Mouse (Mus musculus) G1E (cell line): ENCODE results near the gene Hrh1.

Source experiments
- CTCF ChIP-seq: IDR thresholded peaks from 2 replicates; pipeline ENCODE4 v1.5.1; 2012; ENCODE audit warnings: low read depth, low read length, inconsistent platforms, mixed read lengths
- GATA1 ChIP-seq: IDR thresholded peaks from 2 replicates; pipeline ENCODE4 v1.6.1; 2012; ENCODE audit warnings: borderline replicate concordance, low read length, inconsistent platforms, mixed read lengths
- GATA2 ChIP-seq: IDR thresholded peaks from 2 replicates; pipeline ENCODE4 v1.6.1; 2012; ENCODE audit warnings: low read depth, low read length, inconsistent platforms, borderline replicate concordance
- POLR2AphosphoS5 ChIP-seq: IDR thresholded peaks from 2 replicates; pipeline ENCODE4 v1.6.1; 2012; ENCODE audit warnings: low read depth, low read length, inconsistent platforms; ENCODE audit not compliant: insufficient replicate concordance
- TAL1 ChIP-seq: conservative IDR thresholded peaks from 2 replicates; pipeline ENCODE4 v1.6.1; 2012; ENCODE audit warnings: low read depth, low read length, inconsistent platforms, mixed read lengths

- TF ChIP-seq TAL1 = no peak
- TF ChIP-seq CTCF = no peak
- no peak for TF ChIP-seq GATA1
- TF ChIP-seq POLR2AphosphoS5 = no peak
- no peak for TF ChIP-seq GATA2
Measured at GRCm38 (mm10) chr6:114362355-114362754, 35.4 kb upstream of the Hrh1 start.
